Mouse (Mus musculus): ENCODE data around the gene Fzd2. TPM values are rescaled to one million over a fixed set of nuclear protein-coding genes. Genes with fewer than 3 reads are reported as not detected.

Gene Fzd2
- polyA plus RNA-seq, 1 experiment from 2014 or later: 0.22 TPM

GRCm38 (mm10) chr11:102580034-102580330 lies 24.2 kb upstream of the Fzd2 start:
- Histone ChIP-seq H3K4me3 (ENCODE audit: low read depth, low read length) (no peak overlapping the region), H3K4me1 (ENCODE audit: insufficient read depth) (no peaks in the 10 kb centered on the region), H3K9me3 (ENCODE audit: low read length) (no peaks in the 10 kb centered on the region), H3K27me3 (ENCODE audit: insufficient read depth, low read length) (peaks cover 34% of the 10 kb centered on the region), H3K9ac (replicated peaks) (no peak overlapping the region), H3K4me2 (ENCODE audit: low read depth, low read length) (no peak overlapping the region), H3K27ac (ENCODE audit: low read depth) (no peak overlapping the region), H3K36me3 (replicated peaks; ENCODE audit: insufficient read depth, low read length) (no peaks in the 10 kb centered on the region)
- no peak for ATAC-seq
- no peak for TF ChIP-seq CTCF (IDR thresholded peaks at IDR 0.05; ENCODE audit: low read depth)
- no peak for TF ChIP-seq EP300 (IDR thresholded peaks at IDR 0.05; ENCODE audit: low read depth)
- no peak for DNase-seq
- WGBS (ENCODE audit: insufficient replicate concordance): 57% methylated on average over 3 of the region's 3 CpGs

GRCm38 (mm10) chr11:102581281-102582015 lies 22.7 kb upstream of the Fzd2 start:
- H3K27me3 ChIP-seq (ENCODE audit: insufficient read depth, low read length): peaks cover 34% of the 10 kb centered on the region
- DNase-seq (no peak), ATAC-seq (no peak)
- peaks cover under 1% of the 10 kb centered on the region; the same call in 1 of the 2 replicates for H3K9me3 ChIP-seq (ENCODE audit: low read length)
- no peaks in the 10 kb centered on the region for H3K36me3 ChIP-seq (replicated peaks; ENCODE audit: insufficient read depth, low read length)
- no peak overlapping the region for H3K4me3 ChIP-seq (ENCODE audit: low read depth, low read length)
- H3K27ac ChIP-seq (ENCODE audit: low read depth): no peak overlapping the region
- no peaks in the 10 kb centered on the region for H3K4me1 ChIP-seq (ENCODE audit: insufficient read depth)
- TF ChIP-seq CTCF (IDR thresholded peaks at IDR 0.05; ENCODE audit: low read depth) (no peak), EP300 (IDR thresholded peaks at IDR 0.05; ENCODE audit: low read depth) (no peak)
- H3K9ac ChIP-seq (replicated peaks): no peak overlapping the region
- 37% methylated on average over 11 of the region's 11 CpGs for WGBS (ENCODE audit: insufficient replicate concordance)
- H3K4me2 ChIP-seq (ENCODE audit: low read depth, low read length): no peak overlapping the region

GRCm38 (mm10) chr11:102582016-102582610 lies 22.1 kb upstream of the Fzd2 start:
- Histone ChIP-seq H3K27ac (ENCODE audit: low read depth) (no peak overlapping the region), H3K36me3 (replicated peaks; ENCODE audit: insufficient read depth, low read length) (no peaks in the 10 kb centered on the region), H3K9me3 (ENCODE audit: low read length) (peaks cover 3% of the 10 kb centered on the region; the same call in 1 of the 2 replicates), H3K27me3 (ENCODE audit: insufficient read depth, low read length) (peaks cover 28% of the 10 kb centered on the region), H3K4me3 (ENCODE audit: low read depth, low read length) (no peak overlapping the region), H3K9ac (replicated peaks) (no peak overlapping the region), H3K4me1 (ENCODE audit: insufficient read depth) (no peaks in the 10 kb centered on the region), H3K4me2 (ENCODE audit: low read depth, low read length) (no peak overlapping the region)
- no peak for DNase-seq
- no peak for ATAC-seq
- no peak for TF ChIP-seq EP300 (IDR thresholded peaks at IDR 0.05; ENCODE audit: low read depth)
- no peak for TF ChIP-seq CTCF (IDR thresholded peaks at IDR 0.05; ENCODE audit: low read depth)
- 42% methylated on average over 13 of the region's 13 CpGs for WGBS (ENCODE audit: insufficient replicate concordance)

DNA sequence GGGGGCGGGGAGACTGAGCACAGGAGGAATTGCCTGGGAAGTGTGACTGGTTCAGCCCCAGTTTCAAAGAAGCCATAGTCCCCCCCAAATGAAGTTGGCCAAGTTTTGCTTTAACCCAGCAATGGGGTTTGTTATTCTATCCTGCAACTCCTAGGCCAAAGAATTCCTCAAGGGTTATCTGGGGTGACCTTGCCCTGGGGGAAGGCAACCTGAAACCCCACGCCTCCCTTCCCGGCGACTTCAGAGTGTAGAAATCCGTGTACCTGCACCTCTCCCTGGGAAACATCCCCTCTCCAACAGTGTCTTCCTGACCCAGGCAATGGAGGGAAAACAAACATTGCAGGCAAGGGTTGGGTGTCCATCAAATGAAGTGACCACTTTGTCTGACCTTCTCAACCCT lies 21.5 kb upstream of the Fzd2 start:
- Histone ChIP-seq H3K4me1 (ENCODE audit: insufficient read depth) (no peaks in the 10 kb centered on the region), H3K27ac (ENCODE audit: low read depth) (no peak overlapping the region), H3K9me3 (ENCODE audit: low read length) (peaks cover 3% of the 10 kb centered on the region; the same call in 1 of the 2 replicates), H3K9ac (replicated peaks) (no peak overlapping the region), H3K27me3 (ENCODE audit: insufficient read depth, low read length) (peaks cover 27% of the 10 kb centered on the region), H3K4me2 (ENCODE audit: low read depth, low read length) (no peak overlapping the region), H3K36me3 (replicated peaks; ENCODE audit: insufficient read depth, low read length) (no peaks in the 10 kb centered on the region), H3K4me3 (ENCODE audit: low read depth, low read length) (no peak overlapping the region)
- no peak for DNase-seq
- no peak for TF ChIP-seq CTCF (IDR thresholded peaks at IDR 0.05; ENCODE audit: low read depth)
- no peak for TF ChIP-seq EP300 (IDR thresholded peaks at IDR 0.05; ENCODE audit: low read depth)
- ATAC-seq: no peak
- 38% methylated on average over 5 of the region's 5 CpGs for WGBS (ENCODE audit: insufficient replicate concordance)

DNA sequence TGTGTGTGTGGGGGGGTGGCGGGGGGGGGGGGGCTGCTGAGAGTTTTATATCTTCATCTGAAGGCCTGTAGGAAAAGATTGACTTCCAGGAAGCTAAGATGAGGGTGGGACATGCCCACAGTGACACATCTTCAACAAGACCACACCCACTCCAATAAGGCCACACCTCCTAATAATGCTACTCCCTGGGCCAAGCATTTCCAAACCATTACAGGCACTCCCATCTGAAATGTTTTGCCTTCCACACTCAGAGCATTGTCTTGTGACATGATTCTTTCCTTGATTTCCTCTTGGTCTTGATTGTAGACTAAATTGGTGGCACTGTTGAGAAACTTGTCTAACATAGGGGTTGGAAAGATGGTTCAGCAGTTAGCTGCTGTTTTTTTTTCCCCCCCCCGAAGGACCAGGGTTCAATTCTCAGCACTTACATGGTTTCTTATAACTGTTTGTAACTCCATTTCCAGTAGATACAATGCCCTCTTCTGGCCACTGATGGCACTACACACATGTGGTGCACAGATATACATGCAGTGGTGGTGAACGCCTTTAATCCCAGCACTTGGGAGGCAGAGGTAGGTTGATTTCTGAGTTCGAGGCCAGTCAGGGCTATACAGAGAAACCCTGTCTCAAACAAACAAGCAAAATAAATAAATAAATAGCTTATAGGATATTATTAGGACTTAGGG lies 17.6 kb upstream of the Fzd2 start:
- no peak for DNase-seq
- H3K4me3 ChIP-seq (ENCODE audit: low read depth, low read length): no peak overlapping the region
- H3K9me3 ChIP-seq (ENCODE audit: low read length): peaks cover 3% of the 10 kb centered on the region; the same call in 1 of the 2 replicates
- ATAC-seq: no peak
- no peaks in the 10 kb centered on the region for H3K4me1 ChIP-seq (ENCODE audit: insufficient read depth)
- no peak overlapping the region for H3K9ac ChIP-seq (replicated peaks)
- no peak overlapping the region for H3K27ac ChIP-seq (ENCODE audit: low read depth)
- H3K4me2 ChIP-seq (ENCODE audit: low read depth, low read length): no peak overlapping the region
- WGBS (ENCODE audit: insufficient replicate concordance): 87% methylated on average over 4 of the region's 4 CpGs
- TF ChIP-seq EP300 (IDR thresholded peaks at IDR 0.05; ENCODE audit: low read depth) (no peak), CTCF (IDR thresholded peaks at IDR 0.05; ENCODE audit: low read depth) (peak; percentile 31)
- no peaks in the 10 kb centered on the region for H3K36me3 ChIP-seq (replicated peaks; ENCODE audit: insufficient read depth, low read length)
- peaks cover 10% of the 10 kb centered on the region; the same call in 1 of the 2 replicates for H3K27me3 ChIP-seq (ENCODE audit: insufficient read depth, low read length)

DNA sequence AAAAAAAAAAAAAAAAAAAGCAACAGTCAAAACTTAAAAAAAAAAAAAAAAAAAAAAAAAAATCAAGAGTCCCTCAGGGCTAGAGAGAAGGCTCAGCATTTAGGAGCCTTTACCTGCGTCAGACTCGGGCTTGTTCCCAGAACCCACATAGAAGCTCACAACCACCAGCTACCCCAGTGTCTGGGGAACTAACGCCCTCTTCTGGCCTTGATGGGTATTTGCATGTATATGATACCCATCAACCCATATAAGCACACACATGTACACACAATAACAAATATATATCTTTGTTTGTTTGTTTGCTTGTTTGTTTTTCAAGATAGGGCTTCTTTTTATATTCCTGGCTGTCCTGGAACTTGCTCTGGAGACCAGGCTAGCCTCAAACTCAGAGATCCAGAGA lies 16.6 kb upstream of the Fzd2 start:
- Histone ChIP-seq H3K27me3 (ENCODE audit: insufficient read depth, low read length) (peaks cover 3% of the 10 kb centered on the region; the same call in 1 of the 2 replicates), H3K4me1 (ENCODE audit: insufficient read depth) (no peaks in the 10 kb centered on the region), H3K36me3 (replicated peaks; ENCODE audit: insufficient read depth, low read length) (no peaks in the 10 kb centered on the region), H3K9me3 (ENCODE audit: low read length) (peaks cover 3% of the 10 kb centered on the region; the same call in 1 of the 2 replicates), H3K27ac (ENCODE audit: low read depth) (no peak overlapping the region), H3K4me3 (ENCODE audit: low read depth, low read length) (no peak overlapping the region), H3K4me2 (ENCODE audit: low read depth, low read length) (no peak overlapping the region), H3K9ac (replicated peaks) (no peak overlapping the region)
- ATAC-seq (no peak), DNase-seq (no peak)
- TF ChIP-seq CTCF (IDR thresholded peaks at IDR 0.05; ENCODE audit: low read depth) (0 out of 2 replicates have a peak, but pooled peaks have one; percentile 13), EP300 (IDR thresholded peaks at IDR 0.05; ENCODE audit: low read depth) (no peak)
- WGBS (ENCODE audit: insufficient replicate concordance): 74% methylated on average over 3 of the region's 3 CpGs
